Mouse (Mus musculus) midbrain, embryonic 16.5 days (tissue): ENCODE data around the gene Zfp119a. TPM values are rescaled to one million over a fixed set of nuclear protein-coding genes. Genes with fewer than 3 reads are reported as not detected.

ENCODE experiments used
- ATAC-seq: fragments of 200-750 bp; cut with Nextera tagmentation; 2 replicates; pipeline ENCODE4 v1.8.0; 2017; ENCODE audit warnings: moderate TSS enrichment
- H3K27ac ChIP-seq: fragments of 300-500 bp; sonication (generic); 2 replicates; pipeline ENCODE4 v1.5.1; 2014; ENCODE audit warnings: mild to moderate bottlenecking, low read length, mixed read lengths
- H3K27me3 ChIP-seq: fragments of 300-500 bp; sonication (generic); 2 replicates; pipeline ENCODE4 v1.6.1; 2014; ENCODE audit warnings: low read depth, low read length, mixed read lengths; ENCODE audit not compliant: control insufficient read depth, insufficient read depth
- H3K36me3 ChIP-seq: fragments of 300-500 bp; sonication (generic); 2 replicates; pipeline ENCODE4 v1.6.1; 2014; ENCODE audit warnings: mild to moderate bottlenecking, low read length, moderate library complexity, mixed read lengths; ENCODE audit not compliant: control insufficient read depth, insufficient read depth
- H3K4me1 ChIP-seq: fragments of 300-500 bp; sonication (generic); 2 replicates; pipeline ENCODE4 v1.6.1; 2014; ENCODE audit warnings: mild to moderate bottlenecking, low read length, mixed read lengths; ENCODE audit not compliant: control insufficient read depth, insufficient read depth
- H3K4me2 ChIP-seq: fragments of 300-500 bp; sonication (generic); 2 replicates; pipeline ENCODE4 v1.6.1; 2014; ENCODE audit warnings: mild to moderate bottlenecking, low read length, mixed read lengths
- H3K4me3 ChIP-seq: fragments of 300-500 bp; sonication (generic); 2 replicates; pipeline ENCODE4 v1.5.1; 2014; ENCODE audit warnings: low read depth, mild to moderate bottlenecking, low read length, moderate library complexity, mixed read lengths
- H3K9ac ChIP-seq: fragments of 300-500 bp; sonication (generic); 2 replicates; pipeline ENCODE4 v1.6.1; 2014; ENCODE audit warnings: low read depth, low read length, mixed read lengths
- H3K9me3 ChIP-seq: fragments of 300-500 bp; sonication (generic); replicated peaks from 2 replicates; pipeline ENCODE4 v1.6.1; 2014; ENCODE audit warnings: mild to moderate bottlenecking, low read length, mixed read lengths; ENCODE audit not compliant: control insufficient read depth, poor library complexity, severe bottlenecking
- WGBS: fragments of 180-500 bp; shearing (Covaris S2); extraction: QIAGEN DNeasy Blood & Tissue Kit; methylation state at CpG from one replicate; pipeline ENCODE4 v1.1.7; 2014; 5-methylcytosine and 5-hydroxymethylcytosine counted together
- polyA plus RNA-seq: library from polyadenylated mRNA; unstranded; fragments of >200 nt; fragmentation: Nextera tagmentation; extraction: Ambion mirVana; gene quantifications from 2 replicates; pipeline ENCODE4 v1.2.1, GENCODE M21; 2015

Zfp119a gene
- polyA plus RNA-seq, 1 experiment from 2014 or later = 12.8 TPM

- Histone ChIP-seq H3K4me2 (no peak overlapping the region), H3K4me3 (no peak overlapping the region), H3K9me3 (0 out of 2 replicates have a peak, but pooled peaks cover 2% of the 10 kb centered on the region), H3K4me1 (peaks cover 17% of the 10 kb centered on the region), H3K27me3 (no peaks in the 10 kb centered on the region), H3K27ac (no peak overlapping the region), H3K36me3 (no peaks in the 10 kb centered on the region), H3K9ac (no peak overlapping the region)
- ATAC-seq = no peak
- WGBS = 95% methylated on average over 4 of the region's 4 CpGs
Measured at GRCm38 (mm10) chr17:55877184-55877583, 1.5 kb downstream of the Zfp119a start.

- no peaks in the 10 kb centered on the region for H3K27me3 ChIP-seq
- no peak overlapping the region for H3K4me2 ChIP-seq
- no peak overlapping the region for H3K4me3 ChIP-seq
- no peaks in the 10 kb centered on the region for H3K4me1 ChIP-seq
- H3K27ac ChIP-seq = no peak overlapping the region
- ATAC-seq = no peak
- H3K9ac ChIP-seq = no peak overlapping the region
- 0 out of 2 replicates have a peak, but pooled peaks cover 3% of the 10 kb centered on the region for H3K9me3 ChIP-seq
- H3K36me3 ChIP-seq = no peaks in the 10 kb centered on the region
- WGBS = 92% methylated on average over 4 of the region's 4 CpGs
Measured at GRCm38 (mm10) chr17:55843067-55843466, 35.7 kb downstream of the Zfp119a start.

GRCm38 (mm10) chr17:55821566-55821965 lies 57.2 kb downstream of the Zfp119a start:
- no peaks in the 10 kb centered on the region for H3K4me1 ChIP-seq
- H3K9me3 ChIP-seq = no peaks in the 10 kb centered on the region
- no peak for ATAC-seq
- no peaks in the 10 kb centered on the region for H3K36me3 ChIP-seq
- H3K27ac ChIP-seq = no peak overlapping the region
- H3K27me3 ChIP-seq = no peaks in the 10 kb centered on the region
- H3K4me2 ChIP-seq = no peak overlapping the region
- no peak overlapping the region for H3K4me3 ChIP-seq
- H3K9ac ChIP-seq = no peak overlapping the region
- 74% methylated on average over 1 of the region's 1 CpGs for WGBS

GRCm38 (mm10) chr17:55816853-55817252 lies 61.9 kb downstream of the Zfp119a start:
- Histone ChIP-seq H3K36me3 (no peaks in the 10 kb centered on the region), H3K4me3 (no peak overlapping the region), H3K27me3 (no peaks in the 10 kb centered on the region), H3K4me1 (no peaks in the 10 kb centered on the region), H3K9me3 (no peaks in the 10 kb centered on the region), H3K27ac (no peak overlapping the region), H3K4me2 (no peak overlapping the region), H3K9ac (no peak overlapping the region)
- no peak for ATAC-seq
- 91% methylated on average over 4 of the region's 4 CpGs for WGBS

Other genes with a start within 250 kb of the Zfp119a start
- gene Pot1b, start 166.3 kb downstream of the Zfp119a start, polyA plus RNA-seq = 6.7 and 7.9 TPM in 2 replicates
- 0.09 and 0.21 TPM in 2 replicates for gene Adgre4, start 128.9 kb downstream of the Zfp119a start, polyA plus RNA-seq
- 14.1 and 15.6 TPM in 2 replicates for gene Zfp959, start 13.2 kb upstream of the Zfp119a start, polyA plus RNA-seq
- 10.1 and 11.2 TPM in 2 replicates for gene Zfp119b, start 70.6 kb upstream of the Zfp119a start, polyA plus RNA-seq
- 6.0 and 7.1 TPM in 2 replicates for gene Ebi3, start 73.7 kb upstream of the Zfp119a start, polyA plus RNA-seq
- gene Yju2, start 80.2 kb upstream of the Zfp119a start, polyA plus RNA-seq = 21.2 and 24.6 TPM in 2 replicates
- gene Shd, start 91.5 kb upstream of the Zfp119a start, polyA plus RNA-seq = 185 and 187 TPM in 2 replicates
- 200 and 218 TPM in 2 replicates for gene Fsd1, start 107.6 kb upstream of the Zfp119a start, polyA plus RNA-seq
- gene Stap2, start 126.7 kb upstream of the Zfp119a start, polyA plus RNA-seq = 6.4 and 7.6 TPM in 2 replicates
- gene Mpnd, start 126.8 kb upstream of the Zfp119a start, polyA plus RNA-seq = 115 and 117 TPM in 2 replicates
- gene Sh3gl1, start 157.7 kb upstream of the Zfp119a start, polyA plus RNA-seq = 102 and 108 TPM in 2 replicates
- 3.6 and 5.0 TPM in 2 replicates for gene Chaf1a, start 161.5 kb upstream of the Zfp119a start, polyA plus RNA-seq
- 84.0 and 88.5 TPM in 2 replicates for gene Ubxn6, start 196.1 kb upstream of the Zfp119a start, polyA plus RNA-seq
- 140 and 148 TPM in 2 replicates for gene Hdgfl2, start 200.7 kb upstream of the Zfp119a start, polyA plus RNA-seq
- 0.05 and 0.15 TPM in 2 replicates for gene Plin4, start 230.9 kb upstream of the Zfp119a start, polyA plus RNA-seq
- gene Plin5, start 238.7 kb upstream of the Zfp119a start, polyA plus RNA-seq = 1.2 and 2.8 TPM in 2 replicates
- 0.25 and 0.30 TPM in 2 replicates for gene Lrg1, start 243.1 kb upstream of the Zfp119a start, polyA plus RNA-seq